Mouse (Mus musculus): Measurements from ENCODE around the gene Spata17.

- TF ChIP-seq GATA1 (IDR thresholded peaks at IDR 0.05; ENCODE audit: low read length) (no peak), TAL1 (IDR thresholded peaks at IDR 0.05; ENCODE audit: low read length) (no peak)
These were observed 207.0 kb downstream of the Spata17 start for GRCm38 (mm10) chr1:187008236-187008635.
